Mouse (Mus musculus): ENCODE results near the gene Col23a1.

Gene Col23a1

GRCm38 (mm10) chr11:51485051-51485521 lies 195.4 kb downstream of the Col23a1 start:
- no peak for DNase-seq (ENCODE audit: low read depth)

- DNase-seq (ENCODE audit: low read depth) = no peak
Measured at GRCm38 (mm10) chr11:51485775-51486464, 196.2 kb downstream of the Col23a1 start.

GRCm38 (mm10) chr11:51488813-51489212 lies 199.1 kb downstream of the Col23a1 start:
- DNase-seq (ENCODE audit: low read depth) = no peak

DNA sequence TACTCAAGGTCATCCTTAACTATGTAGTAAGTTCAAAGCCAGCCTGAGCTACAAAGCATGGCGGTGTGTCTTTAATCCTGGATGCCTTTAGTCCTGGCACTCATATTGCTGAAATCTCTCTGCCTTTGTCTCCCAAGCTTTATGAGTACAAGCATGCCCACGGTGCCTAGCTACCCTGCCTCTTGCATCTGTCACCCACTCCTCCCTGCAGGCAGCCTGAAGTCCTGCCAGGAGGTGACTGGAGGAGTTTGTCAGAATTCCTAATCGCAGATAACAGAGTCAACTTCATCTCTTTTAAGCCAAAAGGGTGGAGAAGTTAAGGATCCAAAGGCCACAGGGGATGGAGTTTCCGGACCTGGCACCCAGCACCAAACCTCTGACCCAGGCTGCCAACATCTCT lies 203.7 kb downstream of the Col23a1 start:
- no peak for DNase-seq (ENCODE audit: low read depth)

GRCm38 (mm10) chr11:51494178-51494577 lies 204.5 kb downstream of the Col23a1 start:
- DNase-seq (ENCODE audit: low read depth) = no peak

GRCm38 (mm10) chr11:51499776-51500175 lies 210.1 kb downstream of the Col23a1 start:
- no peak for DNase-seq (ENCODE audit: low read depth)

- no peak for DNase-seq (ENCODE audit: low read depth)
Measured at GRCm38 (mm10) chr11:51502431-51502851, 212.7 kb downstream of the Col23a1 start.

GRCm38 (mm10) chr11:51504946-51505345 lies 215.2 kb downstream of the Col23a1 start:
- DNase-seq (ENCODE audit: low read depth) = no peak

DNA sequence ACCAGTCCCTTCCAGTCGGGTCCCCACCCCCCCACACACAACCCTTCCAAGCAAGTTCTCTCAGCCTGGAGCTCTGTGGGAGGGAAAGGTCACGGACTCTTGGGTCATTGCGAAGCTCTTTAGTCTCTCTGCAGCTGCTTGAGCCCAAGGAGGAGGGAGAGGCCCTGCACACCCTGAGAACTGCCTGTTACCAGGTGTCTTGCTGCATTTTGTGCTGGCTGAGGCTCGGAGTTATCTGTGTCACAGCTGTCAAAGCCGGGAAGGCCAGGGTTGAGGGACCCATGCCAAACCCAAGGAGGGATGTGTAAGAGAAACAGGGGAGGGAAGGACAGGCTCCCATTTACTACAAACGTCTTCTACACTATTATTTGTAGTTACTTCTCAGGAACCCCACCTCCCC lies 218.3 kb downstream of the Col23a1 start:
- DNase-seq (ENCODE audit: low read depth) = no peak

GRCm38 (mm10) chr11:51509211-51509610 lies 219.5 kb downstream of the Col23a1 start:
- DNase-seq (ENCODE audit: low read depth) = no peak

GRCm38 (mm10) chr11:51513019-51513418 lies 223.3 kb downstream of the Col23a1 start:
- DNase-seq (ENCODE audit: low read depth) = no peak

GRCm38 (mm10) chr11:51515346-51515745 lies 225.6 kb downstream of the Col23a1 start:
- no peak for DNase-seq (ENCODE audit: low read depth)

DNA sequence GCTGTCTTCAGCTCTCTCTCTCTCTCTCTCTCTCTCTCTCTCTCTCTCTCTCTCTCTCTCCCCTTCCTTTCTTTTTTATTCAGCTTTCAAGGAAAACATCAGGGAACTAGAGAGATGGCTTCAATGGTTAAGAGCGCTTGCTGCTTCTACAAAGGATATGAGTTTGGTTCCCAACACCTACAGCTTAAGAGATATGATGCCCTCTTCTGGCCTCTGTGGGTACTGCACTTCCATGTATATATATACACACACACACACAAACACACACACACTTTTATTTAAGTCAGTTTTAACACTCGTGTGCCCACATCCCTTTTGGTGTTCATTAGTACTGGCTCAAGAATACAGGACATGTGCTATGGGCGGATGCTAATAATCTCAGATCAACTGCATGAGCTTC lies 228.4 kb downstream of the Col23a1 start:
- DNase-seq (ENCODE audit: low read depth) = no peak

DNA sequence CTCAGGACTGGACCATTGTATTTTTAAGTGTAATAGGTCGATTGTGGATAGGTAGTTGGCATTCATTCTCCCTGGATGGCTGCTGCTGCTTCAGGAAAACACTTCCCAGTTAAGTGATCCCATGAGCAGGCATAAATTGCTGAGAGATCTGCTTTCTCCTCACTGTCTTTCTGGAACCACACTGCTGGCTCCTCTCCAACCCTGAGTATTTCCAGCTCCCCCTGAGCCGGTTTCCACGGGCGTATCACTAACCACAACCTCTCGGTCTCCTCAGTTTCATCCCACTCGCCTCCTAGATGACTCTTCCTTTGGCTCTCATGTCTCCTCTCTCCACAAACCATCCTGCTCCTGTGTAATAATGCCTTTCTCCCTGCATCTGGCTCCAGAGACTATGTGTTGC lies 228.9 kb downstream of the Col23a1 start:
- no peak for DNase-seq (ENCODE audit: low read depth)

DNA sequence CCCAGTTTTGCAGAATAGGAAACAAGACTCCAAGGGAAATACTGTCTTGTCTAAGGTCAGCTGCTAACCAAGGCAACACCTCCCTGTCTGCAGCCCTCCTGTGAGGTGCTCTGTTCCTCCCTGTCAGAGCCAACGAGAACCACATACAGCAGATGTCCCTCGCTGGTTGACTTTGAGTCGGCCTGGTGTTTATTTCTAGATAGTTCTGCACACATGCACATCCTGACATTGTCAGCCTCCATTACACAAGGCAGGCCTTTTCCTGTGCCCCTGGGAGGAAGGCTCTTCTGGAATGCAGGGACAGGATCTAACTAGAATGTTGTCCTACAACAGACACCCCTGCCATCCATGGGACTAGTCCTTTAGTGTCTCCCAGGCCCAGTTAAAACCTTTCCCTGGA lies 231.7 kb downstream of the Col23a1 start:
- no peak for DNase-seq (ENCODE audit: low read depth)

DNA sequence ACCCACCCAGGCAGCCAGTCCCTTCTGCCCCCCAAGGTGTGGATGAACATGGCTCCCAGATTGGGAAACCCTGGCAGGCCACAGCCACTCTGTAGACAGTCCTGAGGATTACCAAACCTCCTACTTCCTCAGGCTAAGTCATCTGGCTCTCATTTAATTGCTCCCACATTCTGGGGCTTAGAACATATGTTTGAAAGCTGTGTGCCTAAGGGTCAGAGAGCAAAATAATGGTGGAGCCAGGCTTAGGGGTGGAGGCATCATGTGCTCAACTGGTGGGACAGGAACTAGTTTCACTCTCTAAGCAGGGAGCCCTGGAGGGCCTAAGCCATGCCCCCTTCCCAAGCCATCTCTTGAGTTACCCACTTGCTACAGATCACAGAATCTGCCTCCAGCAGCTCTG lies 233.5 kb downstream of the Col23a1 start:
- no peak for DNase-seq (ENCODE audit: low read depth)

- DNase-seq (ENCODE audit: low read depth) = no peak
Measured at GRCm38 (mm10) chr11:51523625-51524024, 233.9 kb downstream of the Col23a1 start.

DNA sequence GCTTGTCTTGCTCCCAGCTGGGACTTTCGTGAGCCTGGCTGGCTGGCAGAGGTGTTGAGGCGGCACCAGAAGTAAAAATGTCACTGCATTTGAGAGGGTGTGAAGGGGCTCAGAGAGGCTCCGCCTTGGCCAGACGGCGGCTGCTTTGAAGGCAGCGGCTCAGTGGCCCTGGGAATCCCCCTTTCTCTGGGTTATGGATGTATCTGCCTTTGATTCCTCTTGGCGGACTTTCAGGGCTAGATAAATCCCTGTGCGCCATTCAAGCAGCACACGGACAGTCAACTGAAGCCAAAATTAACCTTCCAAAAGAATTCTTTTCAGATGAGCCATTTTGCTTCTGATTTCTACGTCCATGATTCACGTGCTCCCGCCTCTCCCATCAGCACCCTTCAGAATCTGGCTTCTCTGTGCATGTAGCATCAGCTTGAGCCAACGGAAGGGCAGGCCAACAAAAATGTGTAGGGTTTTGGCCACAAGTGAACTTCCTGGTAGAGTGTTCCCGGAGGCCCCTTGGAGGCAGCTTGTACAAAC lies 237.0 kb downstream of the Col23a1 start:
- no peak for DNase-seq (ENCODE audit: low read depth)

DNA sequence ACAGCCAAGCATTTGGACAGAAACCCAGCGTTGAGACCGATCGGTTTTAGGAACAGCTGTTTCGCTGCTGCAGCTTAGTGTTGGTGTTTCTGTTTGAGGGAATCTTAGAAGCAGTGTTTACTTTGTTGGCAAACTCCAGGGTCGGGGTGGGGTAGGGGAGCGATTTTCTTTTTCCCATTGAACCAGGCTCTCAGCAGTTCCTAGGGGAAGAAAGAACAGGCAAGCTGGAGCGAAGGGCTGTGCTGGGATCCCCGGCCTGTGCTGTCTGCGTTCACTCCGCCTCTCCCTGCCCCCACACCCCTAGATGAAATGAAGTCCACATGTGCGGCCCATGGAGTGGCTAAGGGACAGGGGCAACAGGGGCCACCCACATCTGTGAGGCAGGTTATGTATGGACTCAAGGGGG lies 243.4 kb downstream of the Col23a1 start:
- DNase-seq (ENCODE audit: low read depth) = no peak

GRCm38 (mm10) chr11:51534314-51534713 lies 244.6 kb downstream of the Col23a1 start:
- DNase-seq (ENCODE audit: low read depth) = peak; percentile 77

- no peak for DNase-seq (ENCODE audit: low read depth)
Measured at GRCm38 (mm10) chr11:51538388-51538787, 248.7 kb downstream of the Col23a1 start.

- DNase-seq (ENCODE audit: low read depth) = peak; percentile 19
Measured at GRCm38 (mm10) chr11:51538919-51539758, 249.4 kb downstream of the Col23a1 start.

- DNase-seq (ENCODE audit: low read depth) = peak; percentile 97
Measured at GRCm38 (mm10) chr11:51539759-51540282, 250.1 kb downstream of the Col23a1 start.
